Mouse (Mus musculus) left cerebral cortex, postnatal 4 days (tissue): ENCODE measurements at regions not wholly inside any gene's neighbourhood (a gene's known extent, or its start where the extent isn't known, plus 50 kb on each side); places are given as distances from the start of the nearest gene placed in this dataset.

Source experiments
- DNase-seq: peaks from one replicate; pipeline ENCODE4 v3.0.0-alpha.2; 2022
- intact Hi-C: fragments of 180-260 bp; cut with DNase I; formaldehyde crosslinking; loops from one replicate; pipeline ENCODE4 v1.15.1; 2025

- no peak for DNase-seq
- intact Hi-C loops, result no loop called here
Measured at GRCm38 (mm10) chr17:9484098-9484497, 62.2 kb downstream of the Gm17728 start.

GRCm38 (mm10) chr17:9484566-9484965 lies 62.7 kb downstream of the Gm17728 start:
- intact Hi-C loops, result no loop called here
- no peak for DNase-seq

GRCm38 (mm10) chr17:9529340-9529739 lies 107.5 kb downstream of the Gm17728 start:
- intact Hi-C loops, result no loop called here
- DNase-seq, result no peak

GRCm38 (mm10) chr17:9536090-9536489 lies 114.2 kb downstream of the Gm17728 start:
- DNase-seq, result no peak
- intact Hi-C loops, result no loop called here

GRCm38 (mm10) chr17:9538371-9538770 lies 116.5 kb downstream of the Gm17728 start:
- intact Hi-C loops, result no loop called here
- no peak for DNase-seq

GRCm38 (mm10) chr17:9540156-9540555 lies 118.3 kb downstream of the Gm17728 start:
- no peak for DNase-seq
- intact Hi-C loops, result no loop called here

- DNase-seq, result no peak
- intact Hi-C loops, result no loop called here
Measured at GRCm38 (mm10) chr17:9543224-9543797, 121.5 kb downstream of the Gm17728 start.

- intact Hi-C loops, result no loop called here
- DNase-seq, result no peak
Measured at GRCm38 (mm10) chr17:9557544-9557943, 112.0 kb downstream of the Pabpc6 start.

GRCm38 (mm10) chr17:9566846-9567245 lies 102.7 kb downstream of the Pabpc6 start:
- intact Hi-C loops, result no loop called here
- DNase-seq, result no peak

- DNase-seq, result peak; percentile 47
- intact Hi-C loops, result no loop called here
Measured at GRCm38 (mm10) chr17:9579401-9580371, 89.8 kb downstream of the Pabpc6 start.

- intact Hi-C loops, result no loop called here
- no peak for DNase-seq
Measured at GRCm38 (mm10) chr17:9598131-9598530, 71.4 kb downstream of the Pabpc6 start.

- intact Hi-C loops, result no loop called here
- no peak for DNase-seq
Measured at GRCm38 (mm10) chr17:9600459-9600858, 69.1 kb downstream of the Pabpc6 start.
